Mouse (Mus musculus) forebrain, embryonic 14.5 days (tissue): ENCODE measurements around the gene Cdkl1. TPM values are rescaled to one million over a fixed set of nuclear protein-coding genes. Genes with fewer than 3 reads are reported as not detected.
A peak's percentile ranks its signal among the peaks of the same experiment; 100 is the strongest.

ENCODE experiments used
- ATAC-seq: fragments of 200-750 bp; cut with Nextera tagmentation; 2 replicates; pipeline ENCODE4 v1.8.0; 2017; ENCODE audit warnings: mild to moderate bottlenecking, moderate library complexity
- DNase-seq: peaks from one replicate; pipeline ENCODE4 v3.0.0-alpha.2; 2015; ENCODE audit warnings: low spot score
- H3K27ac ChIP-seq: fragments of 300-500 bp; sonication (generic); 2 replicates; pipeline ENCODE4 v1.5.1; 2014; ENCODE audit warnings: low read depth, mild to moderate bottlenecking, control low read depth, low read length, moderate library complexity
- H3K27me3 ChIP-seq: fragments of 300-500 bp; sonication (generic); replicated peaks from 2 replicates; pipeline ENCODE4 v1.6.1; 2014; ENCODE audit warnings: low read length, control low read depth, mixed read lengths; ENCODE audit not compliant: control insufficient read depth, insufficient read depth
- H3K36me3 ChIP-seq: fragments of 300-500 bp; sonication (generic); 2 replicates; pipeline ENCODE4 v1.6.1; 2014; ENCODE audit warnings: low read length, control low read depth; ENCODE audit not compliant: control insufficient read depth, insufficient read depth
- H3K4me1 ChIP-seq: fragments of 300-500 bp; sonication (generic); 2 replicates; pipeline ENCODE4 v1.6.1; 2014; ENCODE audit warnings: antibody characterized with exemption, low read length, control low read depth; ENCODE audit not compliant: control insufficient read depth, insufficient read depth
- H3K4me2 ChIP-seq: fragments of 300-500 bp; sonication (generic); 2 replicates; pipeline ENCODE4 v1.6.1; 2014; ENCODE audit warnings: mild to moderate bottlenecking, control low read depth, low read length
- H3K4me3 ChIP-seq: fragments of 300-500 bp; sonication (generic); 2 replicates; pipeline ENCODE4 v1.5.1; 2014; ENCODE audit warnings: low read depth, low read length, control low read depth
- H3K9ac ChIP-seq: fragments of 300-500 bp; sonication (generic); 2 replicates; pipeline ENCODE4 v1.6.1; 2014; ENCODE audit warnings: mild to moderate bottlenecking, low read length, control low read depth, moderate library complexity
- H3K9me3 ChIP-seq: fragments of 300-500 bp; sonication (generic); replicated peaks from 2 replicates; pipeline ENCODE4 v1.6.1; 2016; ENCODE audit warnings: low read length, control low read depth, mixed read lengths; ENCODE audit not compliant: control insufficient read depth
- whole genome bisulfite sequencing: fragments of 180-500 bp; shearing (Covaris S2); extraction: QIAGEN DNeasy Blood & Tissue Kit; methylation state at CpG from one replicate; pipeline ENCODE4 v1.1.7; 2014; 5-methylcytosine and 5-hydroxymethylcytosine counted together
- polyA plus RNA-seq: library from polyadenylated mRNA; unstranded; fragments of >200 nt; fragmentation: Nextera tagmentation; extraction: Ambion mirVana; gene quantifications from 2 replicates; pipeline ENCODE4 v1.2.1, GENCODE M21; 2014

Cdkl1 gene
- polyA plus RNA-seq, 1 experiment from 2014 or later: 4.1 TPM

DNA sequence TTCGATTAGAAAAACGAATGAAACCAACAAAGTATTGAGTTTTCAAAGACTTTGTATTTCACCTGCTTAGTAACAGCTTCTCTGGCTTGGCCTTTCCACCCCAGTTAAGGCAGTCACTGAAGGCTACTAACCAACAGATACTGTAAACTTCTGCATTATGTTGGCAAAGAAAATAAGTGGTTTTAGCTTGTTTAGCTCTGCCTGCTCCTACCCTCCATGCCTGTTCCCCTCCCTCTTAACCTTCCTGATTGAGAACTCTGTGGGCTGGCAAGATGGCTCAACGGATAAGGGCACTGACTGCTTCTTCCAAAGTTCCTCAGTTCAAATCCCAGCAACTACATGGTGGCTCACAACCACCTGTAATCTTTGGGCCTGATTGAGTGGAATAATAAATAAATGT lies 57.1 kb downstream of the Cdkl1 start:
- Histone ChIP-seq H3K9me3 (no peaks in the 10 kb centered on the region), H3K4me2 (no peak overlapping the region), H3K4me3 (no peak overlapping the region), H3K9ac (no peak overlapping the region), H3K36me3 (no peaks in the 10 kb centered on the region), H3K27me3 (no peaks in the 10 kb centered on the region), H3K4me1 (no peaks in the 10 kb centered on the region), H3K27ac (no peak overlapping the region)
- DNase-seq (no peak), ATAC-seq (no peak)
- WGBS: 83% methylated on average over 3 of the region's 3 CpGs

DNA sequence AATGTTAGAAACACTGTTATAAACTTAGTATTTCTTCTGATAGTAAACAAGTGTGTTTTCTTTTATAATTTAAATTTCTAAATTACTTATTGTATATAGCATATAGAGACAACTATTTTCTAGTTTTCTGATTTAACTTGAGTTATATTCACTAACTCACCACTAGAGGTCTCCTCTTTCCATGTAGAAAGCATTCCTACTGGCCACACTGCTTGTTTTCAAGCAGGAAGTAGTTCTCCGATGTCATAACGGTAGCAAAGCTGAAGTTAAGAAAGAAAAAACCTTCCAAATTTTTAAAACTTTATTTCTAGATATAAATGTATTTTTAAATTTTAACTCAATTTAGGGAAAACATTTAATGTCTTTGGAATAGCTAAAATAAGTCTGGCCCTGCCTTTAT lies 57.5 kb downstream of the Cdkl1 start:
- Histone ChIP-seq H3K4me1 (no peaks in the 10 kb centered on the region), H3K9me3 (no peaks in the 10 kb centered on the region), H3K4me3 (no peak overlapping the region), H3K4me2 (no peak overlapping the region), H3K27ac (no peak overlapping the region), H3K27me3 (no peaks in the 10 kb centered on the region), H3K9ac (no peak overlapping the region), H3K36me3 (no peaks in the 10 kb centered on the region)
- 9% methylated on average over 2 of the region's 2 CpGs for WGBS
- ATAC-seq: peak; percentile 65; the same call in 1 of the 2 replicates
- DNase-seq: peak; percentile 86

DNA sequence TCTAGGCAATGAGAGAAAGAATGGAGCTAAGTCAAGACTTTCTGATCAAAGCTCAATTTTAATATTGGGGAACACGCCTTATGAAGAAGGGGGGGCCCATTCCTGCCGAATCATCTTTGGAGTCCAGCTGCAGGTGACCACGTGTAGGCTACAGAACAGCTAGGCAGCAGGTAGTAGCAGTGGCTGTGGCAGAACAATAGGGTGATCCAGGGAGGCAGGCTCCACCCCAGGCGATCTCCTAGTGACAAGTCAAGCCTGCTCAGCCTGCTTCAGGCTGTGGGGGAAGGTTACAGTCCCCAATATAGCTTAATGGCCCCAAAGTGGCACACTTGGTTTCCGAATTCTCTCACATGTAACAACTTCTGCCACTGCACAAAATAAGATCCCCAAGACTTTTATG lies 58.8 kb downstream of the Cdkl1 start:
- Histone ChIP-seq H3K9me3 (no peaks in the 10 kb centered on the region), H3K4me3 (no peak overlapping the region), H3K4me1 (no peaks in the 10 kb centered on the region), H3K27ac (no peak overlapping the region), H3K36me3 (no peaks in the 10 kb centered on the region), H3K27me3 (no peaks in the 10 kb centered on the region), H3K9ac (no peak overlapping the region), H3K4me2 (no peak overlapping the region)
- no peak for ATAC-seq
- no peak for DNase-seq
- WGBS: 46% methylated on average over 5 of the region's 5 CpGs

DNA sequence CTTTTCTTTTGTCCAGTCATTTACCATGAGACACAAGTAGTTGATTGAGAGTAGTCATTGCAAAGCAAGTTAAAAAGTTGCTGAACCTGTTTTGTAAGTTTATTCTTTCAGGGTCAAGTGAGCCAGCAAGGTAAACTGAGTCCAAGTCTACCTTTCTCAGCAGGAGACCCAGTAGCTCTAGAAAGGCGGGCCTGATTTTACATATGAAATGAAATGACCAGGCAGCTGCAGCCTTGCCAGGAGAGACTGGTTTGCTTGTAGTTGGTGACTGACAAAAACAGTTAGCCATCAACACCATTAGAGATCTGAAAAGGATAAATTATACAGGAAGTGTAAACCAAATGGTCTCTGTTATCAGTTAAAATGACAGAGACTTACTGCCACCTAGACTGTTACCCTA lies 60.8 kb downstream of the Cdkl1 start:
- Histone ChIP-seq H3K9ac (no peak overlapping the region), H3K9me3 (no peaks in the 10 kb centered on the region), H3K36me3 (no peaks in the 10 kb centered on the region), H3K27me3 (no peaks in the 10 kb centered on the region), H3K4me2 (no peak overlapping the region), H3K4me3 (no peak overlapping the region), H3K4me1 (no peaks in the 10 kb centered on the region), H3K27ac (no peak overlapping the region)
- ATAC-seq (no peak), DNase-seq (no peak)
- WGBS: 86% methylated on average over 1 of the region's 1 CpGs

DNA sequence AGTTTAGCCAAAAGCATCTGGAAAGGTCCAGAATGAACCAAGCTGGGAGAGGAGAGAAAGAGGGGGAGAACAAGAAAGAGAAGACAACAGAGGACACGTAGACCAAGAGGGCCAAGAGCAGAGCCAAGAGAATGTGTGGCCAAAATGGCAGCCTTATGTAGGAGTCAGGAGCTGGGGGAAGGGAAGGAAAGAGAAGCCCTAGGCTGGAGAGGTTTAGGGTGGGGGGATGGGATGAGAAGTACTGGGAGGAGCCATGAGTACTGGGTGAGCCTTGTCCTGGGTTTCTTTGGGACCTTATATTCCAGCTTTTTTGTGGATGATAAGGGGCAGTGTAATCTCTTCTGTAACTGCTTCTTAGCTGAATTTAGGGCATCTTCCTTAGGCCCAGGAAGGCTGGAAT lies 61.8 kb downstream of the Cdkl1 start:
- no peaks in the 10 kb centered on the region for H3K9me3 ChIP-seq
- ATAC-seq (no peak), DNase-seq (no peak)
- H3K27ac ChIP-seq: no peak overlapping the region; the same call in 1 of the 2 replicates
- no peaks in the 10 kb centered on the region for H3K4me1 ChIP-seq
- no peaks in the 10 kb centered on the region for H3K36me3 ChIP-seq
- no peak overlapping the region for H3K4me2 ChIP-seq
- 95% methylated on average over 1 of the region's 1 CpGs for WGBS
- no peaks in the 10 kb centered on the region for H3K27me3 ChIP-seq
- H3K9ac ChIP-seq: no peak overlapping the region
- no peak overlapping the region for H3K4me3 ChIP-seq

DNA sequence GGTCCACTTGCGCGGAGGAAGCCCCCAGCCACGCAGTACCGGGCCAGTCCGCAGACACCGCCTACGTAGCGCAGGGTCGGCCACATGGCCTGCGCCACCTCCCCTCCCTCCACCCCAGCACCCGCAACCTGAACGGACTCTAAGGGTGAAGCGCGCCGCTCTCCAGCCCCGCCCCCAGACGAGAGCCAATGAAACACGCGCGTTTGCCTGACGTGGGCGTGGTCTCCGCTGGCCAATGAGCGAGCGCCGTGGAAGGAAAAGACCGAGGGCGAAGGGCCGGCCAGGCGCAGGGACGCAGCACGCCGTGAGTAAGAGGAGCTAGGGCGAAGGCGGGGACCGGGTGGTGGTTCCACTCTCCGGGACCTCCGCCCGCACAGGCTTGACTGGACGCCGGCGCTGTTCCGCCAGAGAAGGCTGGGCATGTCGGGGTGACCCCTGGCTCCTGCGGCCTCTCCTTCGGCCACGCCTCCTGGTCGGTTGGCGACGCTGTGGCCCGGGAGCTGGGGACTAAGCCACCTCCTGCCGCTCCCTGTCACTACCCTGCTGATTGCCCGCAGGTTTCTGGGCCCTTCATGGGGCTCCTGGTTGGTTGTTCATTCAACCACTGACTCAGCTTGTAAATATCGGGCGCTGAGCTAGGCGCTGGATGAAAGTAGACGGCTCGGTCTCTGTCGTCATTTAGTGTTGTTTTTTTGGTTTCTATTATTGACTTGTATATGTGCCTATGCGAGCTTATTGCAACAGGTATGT lies 66.2 kb downstream of the Cdkl1 start, which contains the start of the genes L2hgdh and Atp5s:
Gene L2hgdh, minus strand, starts transcription at position 163 of the 750 bp plus-strand sequence.
Gene Atp5s, plus strand, starts transcription at position 240 of the 750 bp plus-strand sequence.
- Histone ChIP-seq H3K27me3 (no peaks in the 10 kb centered on the region), H3K4me1 (no peaks in the 10 kb centered on the region), H3K36me3 (no peaks in the 10 kb centered on the region), H3K9me3 (0 out of 2 replicates have a peak, but pooled peaks cover 3% of the 10 kb centered on the region), H3K4me3 (peak within 1 kb of the TSS; percentile 65), H3K27ac (peak within 1 kb of the TSS; percentile 63; the same call in 1 of the 2 replicates), H3K4me2 (peak within 1 kb of the TSS; percentile 86), H3K9ac (peak within 1 kb of the TSS; percentile 68)
- ATAC-seq (peak; percentile 98), DNase-seq (peak; percentile 96)
- under 1% methylated on average over 56 of the region's 60 CpGs for WGBS

DNA sequence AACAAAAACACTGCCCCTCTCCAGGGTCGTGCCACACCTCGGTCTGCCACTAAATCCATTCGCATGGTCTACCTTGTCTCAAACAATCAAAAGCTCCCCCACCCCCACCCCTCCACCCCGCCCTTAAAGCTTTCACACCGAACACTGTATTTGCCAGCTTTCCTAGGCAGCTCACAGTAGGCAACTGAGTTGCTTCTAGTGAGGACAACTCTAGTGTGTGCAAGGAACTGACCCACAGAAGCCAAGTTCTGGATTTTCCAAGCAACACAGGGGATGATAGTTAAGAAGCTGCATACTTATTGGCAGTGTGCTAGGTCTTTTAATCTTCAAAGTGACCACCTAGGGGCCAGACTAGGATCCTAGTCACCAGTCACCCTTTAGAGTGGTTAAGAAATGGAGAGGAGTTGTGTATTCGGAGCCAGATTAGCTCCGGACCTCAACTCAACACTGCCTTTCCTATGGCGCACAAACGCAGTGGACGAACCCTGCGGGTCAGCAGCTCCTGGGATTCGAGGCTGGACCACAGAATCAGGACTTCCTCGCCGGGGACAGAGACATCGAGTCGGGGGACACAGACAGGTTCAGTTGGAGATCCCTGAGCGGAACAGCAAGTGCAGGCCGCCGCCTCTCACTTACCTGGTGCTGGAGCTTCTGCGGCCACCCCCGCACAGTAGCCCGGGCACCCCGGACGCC lies 66.9 kb downstream of the Cdkl1 start:
- Histone ChIP-seq H3K9me3 (0 out of 2 replicates have a peak, but pooled peaks cover 5% of the 10 kb centered on the region), H3K27ac (peak overlapping the region; percentile 50; the same call in 1 of the 2 replicates), H3K4me3 (peak overlapping the region; percentile 65), H3K4me2 (peak overlapping the region; percentile 86), H3K27me3 (no peaks in the 10 kb centered on the region), H3K9ac (peak overlapping the region; percentile 68), H3K36me3 (no peaks in the 10 kb centered on the region), H3K4me1 (no peaks in the 10 kb centered on the region)
- DNase-seq (peak; percentile 5), ATAC-seq (peak; percentile 15; the same call in 1 of the 2 replicates)
- 3% methylated on average over 24 of the region's 24 CpGs for WGBS

DNA sequence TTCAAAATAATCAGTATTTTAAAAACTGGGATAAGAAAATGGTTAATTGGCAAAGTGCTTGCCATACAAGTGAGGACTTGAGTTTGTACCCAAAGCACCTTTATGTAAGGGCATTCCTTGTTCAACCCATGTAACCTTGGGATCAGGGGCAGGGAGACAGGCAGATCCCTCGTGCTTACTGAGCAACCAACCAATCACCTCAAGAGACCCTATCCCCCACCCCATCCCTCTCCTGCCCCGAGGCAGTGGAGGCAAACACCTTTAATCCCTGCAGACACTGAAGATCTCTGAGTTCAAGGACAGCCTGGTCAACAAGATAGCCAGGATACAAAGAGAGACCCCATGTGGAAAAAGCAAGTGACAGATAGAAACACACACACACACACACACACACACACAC lies 67.7 kb downstream of the Cdkl1 start:
- DNase-seq: no peak
- H3K27me3 ChIP-seq: no peaks in the 10 kb centered on the region
- H3K27ac ChIP-seq: no peak overlapping the region
- no peak overlapping the region for H3K4me3 ChIP-seq
- H3K9me3 ChIP-seq: 0 out of 2 replicates have a peak, but pooled peaks cover 5% of the 10 kb centered on the region
- H3K4me2 ChIP-seq: peak overlapping the region; percentile 86
- no peak for ATAC-seq
- H3K36me3 ChIP-seq: 0 out of 2 replicates have a peak, but pooled peaks cover under 1% of the 10 kb centered on the region
- H3K9ac ChIP-seq: no peak overlapping the region
- 57% methylated on average over 2 of the region's 2 CpGs for WGBS
- H3K4me1 ChIP-seq: no peaks in the 10 kb centered on the region
